Mouse (Mus musculus): ENCODE measurements around the gene D17H6S53E.
A peak's percentile ranks its signal among the peaks of the same experiment; 100 is the strongest.

D17H6S53E gene

DNA sequence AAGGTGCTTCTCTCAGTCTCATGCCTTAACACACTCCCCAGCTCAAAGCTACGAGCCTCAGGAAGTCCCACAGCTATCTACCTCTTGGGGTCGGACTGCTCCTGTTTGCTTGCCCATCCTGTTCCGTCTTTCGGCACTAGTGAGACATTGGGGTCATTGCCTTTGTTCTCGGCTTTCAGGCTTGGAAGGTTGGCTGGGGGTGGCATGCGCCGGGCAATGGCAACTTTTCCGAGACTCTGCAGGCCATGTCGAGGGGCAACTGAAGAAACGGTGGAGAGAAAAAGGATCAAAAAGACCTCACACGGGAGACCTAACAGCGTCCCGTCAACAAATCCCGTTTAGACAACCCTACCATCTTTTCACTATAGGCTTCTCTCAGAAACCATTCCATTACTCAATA lies 35.9 kb downstream of the D17H6S53E start:
- no peak for DNase-seq (ENCODE audit: low spot score)

DNA sequence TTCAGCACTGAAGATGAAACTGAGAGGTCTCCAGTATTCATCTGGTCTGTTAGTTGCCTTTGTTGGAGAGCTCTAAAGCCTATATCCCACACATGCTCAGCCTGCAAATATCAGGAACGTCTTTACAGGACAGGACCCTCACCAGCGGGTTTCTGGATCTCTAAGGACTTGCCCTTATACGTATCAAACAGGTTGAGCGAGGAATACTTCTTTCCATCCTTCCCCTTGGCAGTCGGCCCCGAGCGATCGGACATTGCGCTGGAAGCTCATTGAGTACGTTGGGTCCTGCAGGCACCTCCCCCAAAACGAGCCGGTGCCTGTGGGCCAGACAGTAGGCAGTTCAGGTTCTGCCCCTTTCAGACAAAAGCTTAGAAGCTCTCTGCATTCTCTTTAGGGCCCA lies 36.6 kb downstream of the D17H6S53E start:
- no peak for DNase-seq (ENCODE audit: low spot score)

DNA sequence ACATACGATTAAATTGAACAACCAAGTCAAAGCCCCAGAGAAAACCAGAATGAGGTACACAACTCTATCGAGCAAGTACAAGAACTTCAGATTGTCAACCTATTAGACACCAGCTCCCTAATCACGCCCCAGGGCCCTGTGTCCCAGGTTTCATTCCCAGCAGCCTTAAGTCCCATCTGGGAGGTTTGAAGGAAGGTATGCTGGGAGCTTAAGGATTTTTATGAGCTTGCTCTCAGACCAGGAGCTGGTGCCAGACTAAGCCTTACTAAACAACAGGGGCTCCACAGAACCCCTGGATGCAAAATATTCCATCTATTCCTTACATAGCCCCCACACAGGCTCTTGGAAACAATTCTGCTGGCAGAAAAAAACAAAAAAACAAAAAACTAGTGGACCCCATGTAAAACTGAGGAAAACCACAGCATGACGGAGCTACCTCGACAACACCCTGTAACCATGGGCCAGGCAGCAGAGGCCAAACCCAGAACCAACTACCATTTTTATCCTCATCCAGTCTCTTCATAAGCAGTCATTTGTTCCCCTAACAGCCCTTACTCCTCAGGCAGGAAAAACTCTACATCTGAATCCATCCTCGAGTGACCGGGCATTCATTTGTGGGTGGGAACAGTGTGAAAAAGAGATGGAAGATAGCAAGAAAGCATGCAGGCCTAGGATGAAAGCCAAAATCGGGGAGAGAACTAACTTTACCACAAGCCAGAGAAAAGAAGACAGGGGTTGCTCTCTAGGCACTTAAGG lies 37.3 kb downstream of the D17H6S53E start:
- DNase-seq (ENCODE audit: low spot score), result no peak

DNA sequence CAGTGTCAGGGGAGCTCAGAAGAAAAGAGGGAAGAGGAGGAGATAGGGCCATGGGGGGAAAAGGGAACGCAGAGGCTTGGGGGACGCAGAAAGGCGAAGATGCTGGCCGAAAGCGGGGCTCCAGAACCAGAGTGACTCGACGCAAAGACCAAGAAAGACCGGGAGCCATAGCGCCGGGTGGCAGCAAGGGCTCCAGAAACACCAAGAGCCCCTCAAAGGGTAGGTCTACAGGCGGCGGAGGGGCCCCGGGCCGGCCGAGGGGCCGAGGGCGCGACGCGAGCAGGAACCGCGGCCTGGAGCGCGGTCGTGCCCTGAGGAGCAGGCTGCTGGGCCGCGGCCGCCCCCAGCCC lies 38.0 kb downstream of the D17H6S53E start:
- no peak for DNase-seq (ENCODE audit: low spot score)

DNA sequence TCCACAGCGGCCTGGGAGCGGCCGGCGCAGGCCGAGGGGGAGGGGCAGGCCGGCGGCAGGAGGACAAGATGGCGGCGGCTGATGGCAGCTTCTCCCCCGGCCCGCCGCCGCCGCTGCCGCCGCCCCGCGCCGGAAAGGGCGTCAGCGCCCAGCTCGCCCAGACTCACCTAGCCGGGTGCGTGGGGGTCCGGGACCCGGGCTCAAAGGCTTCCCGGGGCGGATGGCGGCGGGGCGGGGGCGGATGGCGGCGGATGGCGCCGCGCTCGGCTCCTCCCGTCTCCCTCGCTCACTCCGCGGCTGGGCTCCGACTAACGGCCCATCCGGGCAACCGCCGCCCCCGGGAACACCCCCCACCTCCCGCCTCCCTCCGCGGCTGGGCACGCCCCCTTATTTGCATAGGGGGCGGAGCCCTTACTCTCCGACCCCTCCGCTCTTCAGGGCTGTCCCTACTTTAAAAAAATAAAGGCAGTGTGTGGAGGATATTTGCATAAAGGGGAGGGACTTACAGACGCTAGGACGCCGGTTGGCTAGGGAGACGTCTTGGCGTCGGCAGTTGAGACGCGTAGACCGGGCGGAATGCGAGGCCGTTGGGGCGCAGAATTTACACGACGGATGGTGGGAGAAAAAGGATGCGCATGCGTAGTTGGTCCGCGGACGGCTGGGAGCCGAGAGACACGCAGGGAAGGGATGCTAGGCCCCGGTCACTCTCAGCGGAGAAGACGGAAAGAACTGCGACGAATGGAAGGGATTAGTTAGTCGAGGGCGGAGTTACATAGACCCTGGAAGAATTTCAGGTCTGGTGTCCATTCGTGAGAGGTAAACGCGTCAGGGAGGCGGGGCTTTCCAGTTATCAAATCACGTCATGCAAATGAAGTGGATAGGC lies 38.6 kb downstream of the D17H6S53E start, which contains the start of gene Prrc2a:
Gene Prrc2a (minus strand): TSS at position 330 of the 883 bp plus-strand sequence.
- DNase-seq (ENCODE audit: low spot score), result peak; percentile 99

DNA sequence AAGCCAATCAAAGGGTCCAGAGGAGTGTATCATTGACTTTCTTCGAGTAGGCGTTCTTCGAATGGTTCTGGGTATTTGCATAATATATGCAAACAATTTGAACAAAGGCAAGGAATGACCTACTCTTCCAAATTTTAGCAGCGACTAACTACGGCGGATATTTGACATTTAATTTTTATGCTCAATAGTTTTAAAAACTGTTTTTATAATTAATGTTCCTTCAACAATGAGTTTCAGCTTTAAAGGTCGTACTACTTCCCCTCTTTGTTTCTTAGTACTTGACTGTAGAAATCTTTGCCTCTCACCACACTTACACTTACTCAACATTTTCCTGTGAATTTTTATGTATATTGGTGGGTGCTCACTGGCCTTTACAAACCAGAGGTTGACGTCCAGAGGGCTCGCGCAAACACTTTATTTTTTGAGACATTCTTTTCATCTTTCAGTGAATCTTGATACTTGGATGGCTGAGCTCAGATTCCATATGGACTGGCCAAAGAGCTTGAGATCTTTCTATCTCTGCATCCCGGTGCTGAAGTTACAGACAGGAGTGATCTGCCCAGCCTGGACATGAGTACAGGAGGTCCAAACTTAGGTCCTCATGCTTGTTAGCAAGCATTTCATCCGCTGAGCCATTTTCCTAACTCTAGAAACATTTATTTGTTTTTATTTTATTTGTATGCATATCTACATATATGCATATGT lies 39.4 kb downstream of the D17H6S53E start:
- no peak for DNase-seq (ENCODE audit: low spot score)

DNA sequence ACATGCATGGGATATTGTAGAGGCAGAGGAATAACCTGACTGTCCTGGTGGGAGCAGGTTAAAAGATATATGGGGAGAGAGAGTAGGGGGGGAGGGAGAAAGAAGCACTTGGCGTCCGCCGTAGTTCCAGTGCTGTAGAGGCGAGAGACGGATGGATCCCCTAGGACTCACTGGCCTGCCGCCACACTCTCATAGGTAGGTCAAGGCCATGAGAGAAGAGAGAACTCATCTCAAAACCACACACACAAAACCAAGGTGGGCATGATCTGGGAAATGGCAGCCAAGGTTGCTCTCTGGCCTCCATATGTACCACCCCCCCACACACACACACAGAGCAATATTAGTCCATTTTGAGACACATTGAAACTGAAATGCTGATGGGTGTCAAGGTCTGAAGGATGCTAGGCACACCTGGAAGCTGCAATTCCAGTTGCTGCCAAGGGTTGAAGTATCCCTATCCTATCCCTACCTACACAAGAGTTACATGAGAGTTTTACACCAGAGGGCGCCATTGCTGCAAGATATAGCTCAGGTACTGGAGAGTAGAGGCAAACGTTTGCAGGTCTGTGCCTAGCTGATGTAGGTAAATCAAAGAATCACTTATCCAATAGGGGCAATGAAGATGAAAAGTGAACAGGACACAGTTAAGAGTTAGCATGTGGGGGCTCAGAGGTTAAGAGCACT lies 40.3 kb downstream of the D17H6S53E start:
- DNase-seq (ENCODE audit: low spot score), result peak; percentile 78

DNA sequence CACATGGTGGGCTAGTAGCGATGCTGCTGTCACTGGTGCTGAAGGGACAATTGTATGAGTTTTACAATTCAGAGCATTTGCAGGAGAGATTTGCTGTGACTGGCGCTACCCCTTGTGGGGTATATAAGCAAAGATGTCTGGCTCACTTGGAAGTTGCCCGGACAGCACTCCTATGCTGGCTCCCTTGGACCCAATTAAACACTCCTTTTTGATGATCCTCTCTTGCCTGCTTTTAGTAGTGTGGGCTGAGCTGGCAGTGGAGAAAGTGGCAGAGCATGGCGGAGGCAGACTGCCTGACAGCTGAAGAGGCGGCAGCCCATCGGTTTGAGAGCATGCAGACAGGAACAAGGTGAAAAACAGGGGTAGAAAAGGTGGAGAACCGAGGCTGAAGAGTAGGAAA lies 41.6 kb downstream of the D17H6S53E start:
- DNase-seq (ENCODE audit: low spot score), result no peak

DNA sequence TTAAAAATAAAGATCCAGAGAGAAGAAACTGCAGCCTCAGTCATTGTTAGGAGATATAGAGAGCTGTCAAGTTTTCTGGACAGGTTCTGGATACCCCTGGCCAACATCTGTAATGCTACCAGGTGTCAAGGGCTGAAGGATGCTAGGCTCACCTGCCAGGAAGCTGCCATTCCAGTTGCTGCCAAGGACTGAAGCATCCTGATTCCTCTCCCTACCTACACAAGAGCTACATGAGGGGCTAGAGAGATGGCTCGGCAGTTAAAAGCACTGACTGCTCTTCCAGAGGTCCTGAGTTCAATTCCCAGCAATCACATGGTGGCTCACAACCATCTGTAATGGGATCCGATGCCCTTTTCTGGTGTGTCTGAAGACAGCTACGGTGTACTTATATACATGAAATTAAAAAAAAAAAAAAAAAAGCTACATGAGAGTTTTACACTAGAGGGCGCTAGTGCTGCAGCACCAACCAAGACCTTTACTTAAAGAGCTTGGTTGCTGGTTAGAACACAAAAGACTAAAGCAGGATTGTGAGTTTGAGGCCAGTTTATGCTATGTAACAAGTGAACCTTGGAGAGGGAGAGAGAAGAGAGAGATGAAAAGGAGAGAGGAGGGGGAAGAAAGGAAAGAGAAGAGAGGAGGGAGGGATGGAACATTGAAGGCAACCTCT lies 42.5 kb downstream of the D17H6S53E start:
- DNase-seq (ENCODE audit: low spot score), result peak; percentile 88

DNA sequence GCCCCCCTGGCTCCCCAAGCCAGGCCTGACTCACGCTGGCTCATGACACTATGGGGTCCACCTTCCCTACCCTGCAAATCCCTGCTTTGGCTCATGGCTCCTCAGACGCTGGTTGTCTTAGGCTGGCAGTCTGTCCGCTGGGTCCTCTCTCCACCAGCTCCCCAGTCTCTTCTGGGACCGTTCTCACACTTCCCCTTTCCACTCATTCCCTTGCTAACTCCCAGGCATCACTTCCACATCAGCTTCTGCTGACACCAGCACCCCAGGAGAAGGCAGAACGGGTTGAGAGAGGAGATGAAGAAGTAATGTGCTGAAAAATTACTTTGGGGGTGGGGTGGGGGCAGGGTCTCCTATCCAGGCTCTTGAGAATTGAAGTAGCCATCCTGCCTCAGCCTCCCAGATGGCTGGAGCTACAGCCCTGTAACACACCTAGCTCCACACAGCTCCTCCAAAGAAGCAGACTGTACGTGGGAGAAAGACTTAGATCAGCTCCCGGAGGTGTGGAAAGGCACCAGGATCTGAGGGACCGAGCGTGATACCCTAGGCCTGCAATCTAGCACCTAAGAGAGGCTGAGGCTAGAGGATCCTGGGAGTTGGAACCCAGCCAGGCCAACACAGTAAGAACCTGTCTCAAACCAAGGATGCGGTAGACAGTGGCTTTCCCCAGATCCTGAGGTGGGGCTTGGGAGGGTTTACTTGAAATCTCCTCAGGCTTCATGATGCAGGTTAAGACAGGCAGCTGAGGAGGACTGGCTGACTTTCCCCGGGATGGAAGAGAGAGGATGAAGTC lies 46.5 kb downstream of the D17H6S53E start:
- DNase-seq (ENCODE audit: low spot score), result no peak

DNA sequence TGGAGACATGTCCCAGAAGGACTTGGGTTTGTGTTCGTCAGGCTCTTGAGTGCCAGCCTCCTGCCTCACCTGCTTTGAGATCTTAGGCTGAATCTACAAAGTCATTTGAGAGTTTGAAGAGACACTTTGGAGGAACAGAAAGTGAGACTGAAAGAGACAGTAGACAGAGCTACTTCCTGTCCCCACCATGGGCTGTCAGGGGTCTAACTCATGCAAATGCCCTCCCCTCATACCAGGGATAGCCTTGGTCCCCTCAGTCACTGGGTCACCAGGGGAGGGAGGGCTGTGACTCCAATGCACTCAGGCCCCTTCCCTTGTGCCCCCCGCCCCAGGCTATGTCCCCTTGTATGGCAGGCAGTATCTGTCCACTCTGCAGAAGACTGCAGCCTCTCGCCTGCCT lies 47.2 kb downstream of the D17H6S53E start:
- DNase-seq (ENCODE audit: low spot score), result no peak

DNA sequence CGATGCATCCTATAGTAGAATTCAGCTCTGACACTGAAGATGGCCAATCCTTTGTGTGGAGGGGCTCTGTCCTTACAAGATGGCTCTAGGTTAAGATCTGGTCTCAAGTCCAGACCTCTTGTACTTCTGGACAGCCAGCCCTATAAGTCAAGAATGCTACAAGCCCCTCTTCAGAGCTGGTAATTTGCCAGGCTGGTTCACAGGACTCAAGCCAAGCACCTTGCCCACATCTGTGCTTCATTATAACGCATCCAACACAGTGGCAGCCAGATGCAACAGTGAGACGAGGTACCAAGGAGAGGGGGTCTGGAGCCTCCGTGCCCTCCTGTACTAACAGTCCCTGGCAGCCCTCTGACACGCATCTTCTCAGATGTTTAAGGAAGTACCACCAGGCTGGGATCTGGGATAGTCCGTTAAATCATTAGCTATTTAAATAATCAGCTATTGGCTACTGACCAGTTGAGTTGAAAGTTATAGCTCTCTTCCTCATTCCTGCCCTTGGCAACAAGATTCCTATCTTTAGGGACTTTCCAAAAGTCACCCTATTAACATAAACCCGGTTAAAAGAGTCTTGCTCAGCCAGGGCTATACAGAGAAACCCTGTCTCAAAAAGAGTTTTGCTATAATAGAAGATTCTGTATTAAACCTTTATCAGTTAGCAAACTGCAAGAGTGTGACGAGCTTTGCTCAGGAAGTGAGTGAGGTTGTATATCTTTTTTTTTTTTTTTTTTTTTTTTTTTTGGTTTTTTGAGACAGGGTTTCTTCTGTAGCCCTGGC lies 48.2 kb downstream of the D17H6S53E start:
- no peak for DNase-seq (ENCODE audit: low spot score)

DNA sequence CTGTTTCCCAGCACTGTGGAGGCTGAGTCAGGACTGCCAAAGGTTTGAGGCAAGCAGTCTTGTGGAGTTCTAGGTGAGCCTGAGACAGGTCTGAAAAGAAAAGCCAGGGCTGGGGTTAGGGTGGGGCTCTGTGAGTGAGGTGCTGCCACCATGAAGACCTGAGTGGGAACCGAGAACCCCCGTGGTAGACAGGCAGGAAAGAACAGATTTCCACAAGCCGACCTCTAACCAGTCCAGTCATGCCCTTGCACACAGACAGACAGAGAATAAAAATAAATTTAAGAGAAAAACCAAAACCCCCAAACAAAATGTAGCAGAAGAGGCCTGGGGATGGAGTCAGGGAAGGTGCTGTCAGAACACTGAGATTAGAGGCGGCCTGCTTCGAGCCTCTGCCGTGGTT lies 49.2 kb downstream of the D17H6S53E start:
- no peak for DNase-seq (ENCODE audit: low spot score)

DNA sequence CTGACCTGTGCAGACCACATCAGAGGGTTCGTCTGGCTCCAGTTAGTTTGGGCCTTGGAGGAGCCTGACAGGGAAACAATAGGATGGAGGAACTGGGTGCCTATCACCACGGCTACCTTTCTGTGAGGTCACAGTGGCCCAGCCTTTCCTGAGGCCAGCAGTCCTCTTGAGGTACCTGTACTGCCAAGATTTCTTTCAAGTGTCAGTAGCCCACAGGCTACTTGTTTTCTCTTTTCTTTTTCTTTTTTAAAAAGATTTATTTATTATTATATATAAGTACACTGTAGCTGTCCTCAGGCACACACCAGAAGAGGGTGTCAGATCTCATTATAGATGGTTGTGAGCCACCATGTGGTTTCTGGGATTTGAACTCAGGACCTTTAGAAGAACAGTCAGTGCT lies 49.8 kb downstream of the D17H6S53E start, which contains the start of gene Aif1:
Gene Aif1 (minus strand): TSS at position 101 of the 400 bp plus-strand sequence.
- DNase-seq (ENCODE audit: low spot score), result no peak

All from retina, embryonic 14.5 days (tissue).